Mouse (Mus musculus): ENCODE measurements around the gene Plekhs1. TPM values are rescaled to one million over a fixed set of nuclear protein-coding genes. Genes with fewer than 3 reads are reported as not detected.

Gene Plekhs1
- total and polyA plus RNA-seq, 3 experiments, result 0.84 to 0.85 TPM; not detected in 1

- Histone ChIP-seq H3K9ac (ENCODE audit: control insufficient read depth, low read depth, low read length, poor library complexity, severe bottlenecking) (no peak overlapping the region), H3K9me3 (replicated peaks; ENCODE audit: insufficient read depth, low read length) (no peaks in the 10 kb centered on the region), H3K4me3 (ENCODE audit: control insufficient read depth in 1 of 2, insufficient read depth in 1 of 2, low read depth in 2 of 2, low read length in 2 of 2) (no peak overlapping the region), H3K36me3 (ENCODE audit: control insufficient read depth in 1 of 2, insufficient read depth in 2 of 2, low read length in 2 of 2) (peaks cover 0 to 5% of the 10 kb centered on the region in 2 experiments; a peak in 2 of 4 replicates), H3K79me2 (ENCODE audit: control insufficient read depth, insufficient read depth, low read length, poor library complexity) (no peaks in the 10 kb centered on the region), H3K27ac (ENCODE audit: control insufficient read depth, low read depth, low read length) (no peak overlapping the region), H3K27me3 (ENCODE audit: control insufficient read depth in 1 of 2, insufficient read depth in 2 of 2, low read length in 2 of 2) (no peaks in the 10 kb centered on the region), H3K4me1 (ENCODE audit: control insufficient read depth in 1 of 2, insufficient read depth in 2 of 2, low read length in 2 of 2) (no peaks in the 10 kb centered on the region)
- TF ChIP-seq POLR2AphosphoS5 (IDR thresholded peaks at IDR 0.05; ENCODE audit: borderline replicate concordance, low read depth, low read length), result no peak
- no peak for TF ChIP-seq NRF1 (IDR thresholded peaks at IDR 0.05; ENCODE audit: insufficient read depth, low read depth, low read length, poor library complexity, severe bottlenecking)
- TF ChIP-seq RCOR1 (IDR thresholded peaks at IDR 0.05; ENCODE audit: low read depth, low read length), result no peak
- TF ChIP-seq SIN3A (IDR thresholded peaks at IDR 0.05; ENCODE audit: low read length), result no peak
- no peak for TF ChIP-seq MAX (IDR thresholded peaks at IDR 0.05; ENCODE audit: low read length)
- TF ChIP-seq GATA1 (IDR thresholded peaks at IDR 0.05; ENCODE audit: low read depth, low read length), result no peak
- no peak for TF ChIP-seq HCFC1 (IDR thresholded peaks at IDR 0.05; ENCODE audit: low read depth, low read length)
- no peak for TF ChIP-seq ZNF384 (IDR thresholded peaks at IDR 0.05; ENCODE audit: low read depth, low read length)
- no peak for TF ChIP-seq MYC (IDR thresholded peaks at IDR 0.05; ENCODE audit: low read depth, low read length)
- no peak for TF ChIP-seq USF2 (IDR thresholded peaks at IDR 0.05; ENCODE audit: borderline replicate concordance in 1 of 2, insufficient read depth in 1 of 2, low read depth in 1 of 2, low read length in 2 of 2)
- TF ChIP-seq TCF12 (IDR thresholded peaks at IDR 0.05; ENCODE audit: low read depth, low read length), result no peak
- TF ChIP-seq USF1 (IDR thresholded peaks at IDR 0.05; ENCODE audit: low read depth, low read length), result no peak
- DNase-seq (ENCODE audit: low read depth, low spot score), result no peak
Measured at GRCm38 (mm10) chr19:56531251-56531650, 69.8 kb downstream of the Plekhs1 start.

DNA sequence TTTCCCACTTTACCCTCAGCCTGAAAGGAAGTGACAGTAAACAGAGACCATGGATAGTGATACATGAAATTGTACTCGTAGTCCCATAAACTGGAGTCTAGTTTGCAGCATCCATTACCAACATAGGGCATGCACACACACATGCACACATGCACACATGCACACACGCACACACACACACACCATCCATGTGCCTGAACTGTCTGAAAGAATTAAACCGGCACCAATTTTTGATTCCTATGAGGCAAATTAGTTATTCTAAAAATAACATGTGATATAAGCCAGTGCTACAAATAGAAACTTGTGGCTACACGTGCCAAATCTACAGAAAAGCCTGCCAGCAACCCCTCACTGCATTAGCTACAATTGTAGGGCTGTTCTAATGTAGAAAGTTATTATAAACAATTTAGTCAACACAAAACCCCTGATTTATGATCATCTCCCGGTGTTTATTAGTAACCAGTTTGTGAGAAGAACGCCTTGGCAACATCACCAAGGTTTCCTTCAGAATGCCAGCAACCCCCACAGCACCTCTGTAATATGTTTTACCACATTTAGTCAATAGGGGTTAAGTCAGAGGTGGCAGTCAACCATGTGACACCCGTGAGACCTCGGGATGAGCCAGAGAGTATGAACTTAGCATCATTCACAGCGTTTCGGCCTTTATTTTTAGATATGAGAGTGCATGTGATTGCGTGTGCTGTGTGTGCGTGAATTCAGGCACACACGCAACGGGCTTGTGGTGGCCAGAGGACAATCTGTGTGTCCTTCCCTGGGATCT lies 72.0 kb downstream of the Plekhs1 start:
- no peak for TF ChIP-seq ZNF384 (IDR thresholded peaks at IDR 0.05; ENCODE audit: low read depth, low read length)
- Histone ChIP-seq H3K36me3 (ENCODE audit: control insufficient read depth in 1 of 2, insufficient read depth in 2 of 2, low read length in 2 of 2) (peaks cover 0 to 11% of the 10 kb centered on the region in 2 experiments; a peak in 2 of 4 replicates), H3K27ac (ENCODE audit: control insufficient read depth, low read depth, low read length) (no peak overlapping the region)

DNA sequence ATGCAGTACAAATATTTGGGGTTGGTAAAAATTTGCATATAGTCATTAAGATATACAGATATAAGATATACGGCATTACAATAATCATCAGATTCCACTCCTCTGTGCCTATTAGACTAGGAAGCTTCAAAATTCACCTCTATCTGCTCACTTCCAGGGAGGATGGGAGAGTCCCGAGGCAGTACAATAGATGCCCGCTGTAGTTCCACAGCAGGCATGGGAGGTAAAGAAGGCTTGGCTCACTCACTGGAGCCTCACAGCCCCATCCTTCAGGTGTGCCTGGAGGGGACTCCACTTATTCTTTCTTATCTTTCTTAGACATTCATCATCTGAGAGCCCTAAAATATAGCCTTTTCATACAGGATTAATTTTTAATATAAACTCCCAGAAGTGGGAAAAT lies 72.9 kb downstream of the Plekhs1 start:
- H3K36me3 ChIP-seq (ENCODE audit: control insufficient read depth in 1 of 2, insufficient read depth in 2 of 2, low read length in 2 of 2), result peaks cover 0 to 11% of the 10 kb centered on the region in 2 experiments; a peak in 2 of 4 replicates
- H3K4me1 ChIP-seq (ENCODE audit: control insufficient read depth in 1 of 2, insufficient read depth in 2 of 2, low read length in 2 of 2), result no peaks in the 10 kb centered on the region
- H3K79me2 ChIP-seq (ENCODE audit: control insufficient read depth, insufficient read depth, low read length, poor library complexity), result no peaks in the 10 kb centered on the region
- no peak for DNase-seq (ENCODE audit: low read depth, low spot score)
- H3K9ac ChIP-seq (ENCODE audit: control insufficient read depth, low read depth, low read length, poor library complexity, severe bottlenecking), result no peak overlapping the region
- H3K9me3 ChIP-seq (replicated peaks; ENCODE audit: insufficient read depth, low read length), result no peaks in the 10 kb centered on the region
- H3K27me3 ChIP-seq (ENCODE audit: control insufficient read depth in 1 of 2, insufficient read depth in 2 of 2, low read length in 2 of 2), result no peaks in the 10 kb centered on the region
- no peak for TF ChIP-seq RAD21 (IDR thresholded peaks at IDR 0.05; ENCODE audit: low read depth, low read length)
- no peak for TF ChIP-seq POLR2A (IDR thresholded peaks at IDR 0.05; ENCODE audit: control insufficient read depth in 1 of 2, insufficient read depth in 1 of 2, low read depth in 1 of 2, low read length in 2 of 2, poor library complexity in 1 of 2)
- no peak for TF ChIP-seq MYB (IDR thresholded peaks at IDR 0.05; ENCODE audit: low read depth, low read length)
- no peak for TF ChIP-seq TCF12 (IDR thresholded peaks at IDR 0.05; ENCODE audit: low read depth, low read length)
- no peak for TF ChIP-seq NELFE (IDR thresholded peaks at IDR 0.05; ENCODE audit: low read depth, low read length)
- no peak for TF ChIP-seq UBTF (IDR thresholded peaks at IDR 0.05; ENCODE audit: borderline replicate concordance, insufficient read depth, low read depth, low read length)
- H3K27ac ChIP-seq (ENCODE audit: control insufficient read depth, low read depth, low read length), result no peak overlapping the region
- no peak overlapping the region for H3K4me3 ChIP-seq (ENCODE audit: control insufficient read depth in 1 of 2, insufficient read depth in 1 of 2, low read depth in 2 of 2, low read length in 2 of 2)

More for the DNA sequence above, 72.0 kb downstream of the Plekhs1 start:
- Histone ChIP-seq H3K9ac (ENCODE audit: control insufficient read depth, low read depth, low read length, poor library complexity, severe bottlenecking) (no peak overlapping the region), H3K79me2 (ENCODE audit: control insufficient read depth, insufficient read depth, low read length, poor library complexity) (no peaks in the 10 kb centered on the region), H3K9me3 (replicated peaks; ENCODE audit: insufficient read depth, low read length) (no peaks in the 10 kb centered on the region), H3K27me3 (ENCODE audit: control insufficient read depth in 1 of 2, insufficient read depth in 2 of 2, low read length in 2 of 2) (no peaks in the 10 kb centered on the region), H3K4me1 (ENCODE audit: control insufficient read depth in 1 of 2, insufficient read depth in 2 of 2, low read length in 2 of 2) (no peaks in the 10 kb centered on the region), H3K4me3 (ENCODE audit: control insufficient read depth in 1 of 2, insufficient read depth in 1 of 2, low read depth in 2 of 2, low read length in 2 of 2) (no peak overlapping the region)
- no peak for DNase-seq (ENCODE audit: low read depth, low spot score)
